Mouse (Mus musculus): ENCODE results near the gene Fgfr2. TPM values are rescaled to one million over a fixed set of nuclear protein-coding genes. Genes with fewer than 3 reads are reported as not detected.

Fgfr2 gene
- polyA plus RNA-seq, 1 experiment from 2014 or later = 33.9 TPM

GRCm38 (mm10) chr7:130629999-130630398 lies 2493.2 kb downstream of the Fgfr2 start:
- Histone ChIP-seq H3K4me3 (no peak overlapping the region), H3K9me3 (no peaks in the 10 kb centered on the region), H3K4me2 (no peak overlapping the region), H3K27me3 (0 out of 2 replicates have a peak, but pooled peaks cover 4% of the 10 kb centered on the region), H3K36me3 (no peaks in the 10 kb centered on the region), H3K27ac (no peak overlapping the region), H3K4me1 (replicated peaks) (peaks cover 8% of the 10 kb centered on the region), H3K9ac (no peak overlapping the region)
- WGBS = 93% methylated on average over 7 of the region's 7 CpGs
- ATAC-seq (ENCODE audit: low FRiP score) = no peak

DNA sequence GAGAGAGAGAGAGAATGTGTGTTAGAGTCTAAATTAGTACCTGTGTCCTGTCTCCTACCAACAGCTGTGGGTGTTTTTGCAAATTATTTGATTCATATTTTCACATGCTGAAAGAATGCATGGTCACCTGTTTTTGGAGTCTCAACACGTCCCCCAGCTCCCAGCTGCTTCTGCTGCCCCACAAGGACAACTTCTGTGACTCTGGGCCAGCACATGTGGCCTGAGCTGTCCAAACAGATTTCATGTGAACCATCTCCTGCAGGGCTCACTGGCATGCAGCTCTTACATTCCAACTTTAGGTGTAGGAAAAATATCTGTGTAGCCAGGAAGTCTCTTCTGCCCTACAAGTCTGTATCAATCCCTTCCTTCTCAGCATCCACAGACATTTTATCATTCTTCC lies 2494.5 kb downstream of the Fgfr2 start:
- no peak for ATAC-seq (ENCODE audit: low FRiP score)

GRCm38 (mm10) chr7:130625361-130625760 lies 2497.8 kb downstream of the Fgfr2 start:
- no peak for ATAC-seq (ENCODE audit: low FRiP score)
- H3K4me3 ChIP-seq = no peak overlapping the region
- H3K9ac ChIP-seq = no peak overlapping the region
- H3K4me2 ChIP-seq = no peak overlapping the region
- H3K36me3 ChIP-seq = no peaks in the 10 kb centered on the region
- peaks cover 8% of the 10 kb centered on the region; the same call in 1 of the 2 replicates for H3K27me3 ChIP-seq
- 82% methylated on average over 7 of the region's 7 CpGs for WGBS
- no peak overlapping the region for H3K27ac ChIP-seq
- no peaks in the 10 kb centered on the region for H3K9me3 ChIP-seq
- H3K4me1 ChIP-seq (replicated peaks) = no peaks in the 10 kb centered on the region

More for the DNA sequence above, 2494.5 kb downstream of the Fgfr2 start:
- no peak overlapping the region for H3K4me3 ChIP-seq
- H3K9me3 ChIP-seq = no peaks in the 10 kb centered on the region
- H3K36me3 ChIP-seq = no peaks in the 10 kb centered on the region
- H3K4me1 ChIP-seq (replicated peaks) = peaks cover 8% of the 10 kb centered on the region
- H3K4me2 ChIP-seq = no peak overlapping the region
- no peak overlapping the region for H3K9ac ChIP-seq
- H3K27me3 ChIP-seq = peaks cover 8% of the 10 kb centered on the region; the same call in 1 of the 2 replicates
- WGBS = 58% methylated on average over 1 of the region's 1 CpGs
- H3K27ac ChIP-seq = no peak overlapping the region

DNA sequence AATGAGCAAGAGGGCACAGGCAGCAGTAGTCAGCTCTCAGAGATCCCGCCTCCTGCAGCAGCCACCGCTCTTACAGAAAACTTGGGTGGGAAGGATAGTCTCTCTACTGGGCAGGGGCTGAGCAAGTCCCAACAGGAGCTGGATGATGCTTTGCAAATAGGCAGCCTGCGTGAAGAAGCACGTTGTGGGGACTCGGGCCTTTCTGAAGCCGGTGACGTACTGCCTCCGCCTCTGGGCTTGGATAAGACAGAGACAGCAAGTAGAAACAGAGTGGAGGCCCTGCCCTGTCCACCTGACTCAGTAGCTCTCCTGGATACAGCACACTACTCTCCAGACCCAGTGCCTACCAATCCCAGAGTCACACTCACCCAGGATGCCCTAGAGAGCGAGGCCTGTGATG lies 2498.9 kb downstream of the Fgfr2 start:
- no peak overlapping the region for H3K4me2 ChIP-seq
- H3K36me3 ChIP-seq = no peaks in the 10 kb centered on the region
- 92% methylated on average over 9 of the region's 9 CpGs for WGBS
- H3K27me3 ChIP-seq = peaks cover 8% of the 10 kb centered on the region; the same call in 1 of the 2 replicates
- H3K9me3 ChIP-seq = no peaks in the 10 kb centered on the region
- H3K4me3 ChIP-seq = no peak overlapping the region
- H3K27ac ChIP-seq = no peak overlapping the region
- no peak overlapping the region for H3K9ac ChIP-seq
- ATAC-seq (ENCODE audit: low FRiP score) = no peak
- no peaks in the 10 kb centered on the region for H3K4me1 ChIP-seq (replicated peaks)

GRCm38 (mm10) chr7:130622359-130622758 lies 2500.8 kb downstream of the Fgfr2 start:
- Histone ChIP-seq H3K4me3 (no peak overlapping the region), H3K27ac (no peak overlapping the region), H3K27me3 (peaks cover 8% of the 10 kb centered on the region; the same call in 1 of the 2 replicates), H3K4me1 (replicated peaks) (no peaks in the 10 kb centered on the region), H3K36me3 (no peaks in the 10 kb centered on the region), H3K9ac (no peak overlapping the region), H3K4me2 (no peak overlapping the region), H3K9me3 (no peaks in the 10 kb centered on the region)
- WGBS = 87% methylated on average over 4 of the region's 4 CpGs
- ATAC-seq (ENCODE audit: low FRiP score) = no peak

- H3K27me3 ChIP-seq = peaks cover 8% of the 10 kb centered on the region; the same call in 1 of the 2 replicates
- ATAC-seq (ENCODE audit: low FRiP score) = no peak
- H3K9ac ChIP-seq = no peak overlapping the region
- H3K4me1 ChIP-seq (replicated peaks) = no peaks in the 10 kb centered on the region
- no peak overlapping the region for H3K4me3 ChIP-seq
- H3K27ac ChIP-seq = no peak overlapping the region
- no peak overlapping the region for H3K4me2 ChIP-seq
- H3K36me3 ChIP-seq = no peaks in the 10 kb centered on the region
- no peaks in the 10 kb centered on the region for H3K9me3 ChIP-seq
- 52% methylated on average over 3 of the region's 3 CpGs for WGBS
Observed at GRCm38 (mm10) chr7:130621953-130622352, 2501.2 kb downstream of the Fgfr2 start.

GRCm38 (mm10) chr7:130621068-130621467 lies 2502.1 kb downstream of the Fgfr2 start:
- Histone ChIP-seq H3K9ac (no peak overlapping the region), H3K27me3 (peaks cover 8% of the 10 kb centered on the region; the same call in 1 of the 2 replicates), H3K4me3 (no peak overlapping the region), H3K4me1 (replicated peaks) (no peaks in the 10 kb centered on the region), H3K27ac (no peak overlapping the region), H3K9me3 (no peaks in the 10 kb centered on the region), H3K4me2 (no peak overlapping the region), H3K36me3 (no peaks in the 10 kb centered on the region)
- ATAC-seq (ENCODE audit: low FRiP score) = no peak
- WGBS = 95% methylated on average over 2 of the region's 2 CpGs

GRCm38 (mm10) chr7:130617591-130617990 lies 2505.6 kb downstream of the Fgfr2 start:
- 88% methylated on average over 3 of the region's 3 CpGs for WGBS
- Histone ChIP-seq H3K27ac (no peak overlapping the region), H3K4me2 (no peak overlapping the region)

GRCm38 (mm10) chr7:130613973-130614372 lies 2509.2 kb downstream of the Fgfr2 start:
- ATAC-seq (ENCODE audit: low FRiP score) = no peak
- H3K4me2 ChIP-seq = no peak overlapping the region
- no peak overlapping the region for H3K27ac ChIP-seq
- no peaks in the 10 kb centered on the region; the same call in 1 of the 2 replicates for H3K4me1 ChIP-seq (replicated peaks)
- H3K9me3 ChIP-seq = no peaks in the 10 kb centered on the region
- H3K36me3 ChIP-seq = no peaks in the 10 kb centered on the region
- 0 out of 2 replicates have a peak, but pooled peaks cover 4% of the 10 kb centered on the region for H3K27me3 ChIP-seq
- no peak overlapping the region for H3K4me3 ChIP-seq
- 43% methylated on average over 4 of the region's 4 CpGs for WGBS
- H3K9ac ChIP-seq = no peak overlapping the region

More at GRCm38 (mm10) chr7:130617591-130617990, 2505.6 kb downstream of the Fgfr2 start:
- H3K9me3 ChIP-seq = no peaks in the 10 kb centered on the region
- ATAC-seq (ENCODE audit: low FRiP score) = no peak
- no peaks in the 10 kb centered on the region for H3K27me3 ChIP-seq
- no peaks in the 10 kb centered on the region; the same call in 1 of the 2 replicates for H3K4me1 ChIP-seq (replicated peaks)
- no peaks in the 10 kb centered on the region for H3K36me3 ChIP-seq
- H3K4me3 ChIP-seq = no peak overlapping the region
- H3K9ac ChIP-seq = no peak overlapping the region

GRCm38 (mm10) chr7:130606958-130607357 lies 2516.2 kb downstream of the Fgfr2 start:
- H3K27me3 ChIP-seq = 0 out of 2 replicates have a peak, but pooled peaks cover 4% of the 10 kb centered on the region
- 89% methylated on average over 4 of the region's 4 CpGs for WGBS
- ATAC-seq (ENCODE audit: low FRiP score) = no peak
- H3K4me3 ChIP-seq = no peak overlapping the region
- no peaks in the 10 kb centered on the region for H3K36me3 ChIP-seq
- no peak overlapping the region for H3K9ac ChIP-seq
- no peak overlapping the region for H3K4me2 ChIP-seq
- no peak overlapping the region for H3K27ac ChIP-seq
- no peaks in the 10 kb centered on the region for H3K4me1 ChIP-seq (replicated peaks)
- H3K9me3 ChIP-seq = no peaks in the 10 kb centered on the region

- Histone ChIP-seq H3K9ac (no peak overlapping the region), H3K4me1 (replicated peaks) (no peaks in the 10 kb centered on the region), H3K4me3 (no peak overlapping the region), H3K9me3 (no peaks in the 10 kb centered on the region), H3K36me3 (no peaks in the 10 kb centered on the region), H3K4me2 (no peak overlapping the region), H3K27ac (no peak overlapping the region), H3K27me3 (0 out of 2 replicates have a peak, but pooled peaks cover 4% of the 10 kb centered on the region)
- WGBS = 34% methylated on average over 6 of the region's 6 CpGs
- no peak for ATAC-seq (ENCODE audit: low FRiP score)
Observed at GRCm38 (mm10) chr7:130605111-130605510, 2518.0 kb downstream of the Fgfr2 start.

GRCm38 (mm10) chr7:130604390-130604789 lies 2518.8 kb downstream of the Fgfr2 start:
- 84% methylated on average over 2 of the region's 2 CpGs for WGBS
- Histone ChIP-seq H3K27me3 (0 out of 2 replicates have a peak, but pooled peaks cover 4% of the 10 kb centered on the region), H3K9ac (no peak overlapping the region), H3K4me1 (replicated peaks) (no peaks in the 10 kb centered on the region), H3K9me3 (no peaks in the 10 kb centered on the region), H3K4me2 (no peak overlapping the region), H3K4me3 (no peak overlapping the region), H3K27ac (no peak overlapping the region), H3K36me3 (no peaks in the 10 kb centered on the region)
- ATAC-seq (ENCODE audit: low FRiP score) = no peak

GRCm38 (mm10) chr7:130603556-130603955 lies 2519.6 kb downstream of the Fgfr2 start:
- H3K4me2 ChIP-seq = no peak overlapping the region
- no peaks in the 10 kb centered on the region for H3K27me3 ChIP-seq
- H3K9me3 ChIP-seq = no peaks in the 10 kb centered on the region
- no peaks in the 10 kb centered on the region for H3K4me1 ChIP-seq (replicated peaks)
- ATAC-seq (ENCODE audit: low FRiP score) = no peak
- no peak overlapping the region for H3K27ac ChIP-seq
- no peaks in the 10 kb centered on the region for H3K36me3 ChIP-seq
- no peak overlapping the region for H3K4me3 ChIP-seq
- H3K9ac ChIP-seq = no peak overlapping the region
- 93% methylated on average over 5 of the region's 5 CpGs for WGBS
